Mouse (Mus musculus): Measurements from ENCODE around the gene Serinc1. TPM values are rescaled to one million over a fixed set of nuclear protein-coding genes. Genes with fewer than 3 reads are reported as not detected.

Serinc1 gene
- 200 and 215 TPM in 2 replicates for total RNA-seq (2014; rRNA removed)
- 52.4 and 53.1 TPM in 2 replicates for polyA plus RNA-seq (2012; rRNA removed)

DNA sequence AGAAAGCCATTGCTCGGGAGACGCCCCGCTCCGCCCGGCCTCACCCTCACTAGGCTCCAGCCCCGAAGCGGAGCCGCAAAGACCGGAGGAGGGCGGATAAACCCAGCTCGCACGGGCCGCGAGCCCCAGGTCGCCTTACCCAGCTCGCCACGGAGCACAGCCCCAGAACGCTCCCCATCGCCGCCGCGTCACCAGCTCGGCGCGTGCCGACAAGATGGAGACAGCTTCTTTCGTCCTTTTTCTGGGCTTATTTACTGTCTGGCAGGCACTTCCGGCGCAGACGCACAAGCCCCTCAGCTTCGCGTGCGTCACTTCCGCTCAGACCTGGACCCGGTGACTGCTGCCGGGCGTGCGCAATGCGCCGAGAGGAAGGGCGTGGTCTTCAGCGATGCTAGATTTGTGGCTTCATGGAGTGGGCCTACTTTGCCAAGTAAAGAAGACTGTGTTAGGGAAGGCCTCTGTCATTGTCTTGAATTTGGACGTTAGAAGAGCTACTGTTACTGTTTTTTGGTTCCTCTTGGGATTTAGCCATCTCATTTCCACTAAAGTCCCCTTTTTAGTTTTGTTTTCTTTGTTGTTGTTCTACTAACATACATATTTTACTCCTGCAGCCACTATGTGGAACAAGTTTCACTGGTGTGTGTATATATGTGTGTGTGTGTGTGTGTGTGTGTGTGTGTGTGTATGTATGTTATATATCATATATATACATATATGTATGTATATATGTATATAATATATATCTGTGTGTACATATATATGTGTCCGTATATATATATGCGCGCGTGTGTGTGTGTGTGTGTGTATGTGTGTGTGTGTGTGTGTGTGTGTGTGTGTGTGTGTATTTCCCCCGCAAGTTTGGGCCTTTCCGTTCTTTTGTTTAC, at the start of gene Serinc1:
TSS of gene Serinc1 (minus strand) at position 313 of the 884 bp plus-strand sequence.
- peak within 1 kb of the TSS; percentile 75 for H3K4me3 ChIP-seq (ENCODE audit: insufficient read depth, low read depth, low read length)
- H3K9ac ChIP-seq (ENCODE audit: low read depth, low read length) = peak within 1 kb of the TSS; percentile 88
- TF ChIP-seq POLR2A (IDR thresholded peaks at IDR 0.05; ENCODE audit: extremely low read depth, insufficient read depth, low read length) = peak; percentile 78
- TF ChIP-seq CTCF (IDR thresholded peaks at IDR 0.05; ENCODE audit: low read depth, low read length) = no peak
- peaks cover 2% of the 10 kb centered on the region; the same call in 1 of the 2 replicates for H3K36me3 ChIP-seq (ENCODE audit: control insufficient read depth, insufficient read depth, low read length)
- no peaks in the 10 kb centered on the region; the same call in 1 of the 2 replicates for H3K79me2 ChIP-seq (ENCODE audit: control insufficient read depth, insufficient read depth, low read length)
- H3K4me1 ChIP-seq (ENCODE audit: control insufficient read depth, insufficient read depth, low read length) = peaks cover 6% of the 10 kb centered on the region
- DNase-seq (ENCODE audit: extremely low read depth, low read depth, low spot score) = peak; percentile 86
- peak within 1 kb of the TSS; percentile 53 for H3K27ac ChIP-seq (replicated peaks; ENCODE audit: insufficient read depth, low read depth, low read length)
- WGBS = 12% methylated on average over 49 of the region's 49 CpGs
- no peaks in the 10 kb centered on the region for H3K27me3 ChIP-seq (ENCODE audit: control insufficient read depth, insufficient read depth, low read length)

DNA sequence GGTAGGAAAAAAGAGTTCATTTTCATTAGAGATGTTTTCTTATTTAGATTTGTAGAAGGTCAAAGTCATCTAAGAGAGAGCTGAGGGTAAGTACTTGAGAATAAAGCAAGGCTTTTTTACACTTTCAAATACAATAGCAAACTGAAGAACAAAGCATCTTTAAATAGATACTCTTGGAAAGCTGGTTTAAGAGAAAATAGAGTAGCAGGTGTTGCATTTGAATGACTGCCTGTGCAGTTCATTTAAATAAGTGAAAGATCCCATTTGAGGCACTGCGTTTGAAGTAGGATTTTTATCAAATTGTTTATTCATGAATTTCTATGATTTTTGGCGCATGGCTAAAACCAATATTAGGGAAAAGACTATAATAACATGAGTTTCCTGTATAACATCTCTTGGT, 44.4 kb upstream of the Serinc1 start:
- Histone ChIP-seq H3K36me3 (ENCODE audit: control insufficient read depth, insufficient read depth, low read length) (no peaks in the 10 kb centered on the region), H3K27ac (replicated peaks; ENCODE audit: insufficient read depth, low read depth, low read length) (no peak overlapping the region), H3K4me3 (ENCODE audit: insufficient read depth, low read depth, low read length) (no peak overlapping the region), H3K4me1 (ENCODE audit: control insufficient read depth, insufficient read depth, low read length) (no peaks in the 10 kb centered on the region), H3K79me2 (ENCODE audit: control insufficient read depth, insufficient read depth, low read length) (no peaks in the 10 kb centered on the region), H3K27me3 (ENCODE audit: control insufficient read depth, insufficient read depth, low read length) (no peaks in the 10 kb centered on the region), H3K9ac (ENCODE audit: low read depth, low read length) (no peak overlapping the region)
- 76% methylated on average over 2 of the region's 2 CpGs for WGBS
- TF ChIP-seq CTCF (IDR thresholded peaks at IDR 0.05; ENCODE audit: low read depth, low read length) = no peak
- TF ChIP-seq POLR2A (IDR thresholded peaks at IDR 0.05; ENCODE audit: extremely low read depth, insufficient read depth, low read length) = no peak
- DNase-seq (ENCODE audit: extremely low read depth, low read depth, low spot score) = no peak

DNA sequence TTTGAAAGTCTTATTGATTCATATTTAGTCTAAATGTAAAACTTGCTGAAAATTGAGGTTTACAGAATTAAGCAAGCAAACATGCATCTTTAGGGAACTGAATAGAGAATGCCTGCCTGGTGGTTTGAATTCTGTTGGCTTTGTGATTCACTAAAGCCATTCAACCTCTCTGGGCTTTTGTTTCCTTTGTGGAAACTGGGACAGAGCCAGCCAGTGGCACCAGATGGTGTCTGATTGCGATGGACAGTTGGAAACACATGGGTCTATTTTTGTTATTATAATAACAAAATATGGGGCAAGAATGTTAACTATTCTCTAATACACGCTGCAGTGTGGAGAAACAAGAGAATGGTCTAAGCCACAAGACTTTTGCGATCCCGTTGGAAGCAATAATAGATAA, 39.8 kb upstream of the Serinc1 start:
- Histone ChIP-seq H3K9ac (ENCODE audit: low read depth, low read length) (no peak overlapping the region), H3K36me3 (ENCODE audit: control insufficient read depth, insufficient read depth, low read length) (no peaks in the 10 kb centered on the region), H3K27ac (replicated peaks; ENCODE audit: insufficient read depth, low read depth, low read length) (no peak overlapping the region), H3K27me3 (ENCODE audit: control insufficient read depth, insufficient read depth, low read length) (no peaks in the 10 kb centered on the region), H3K79me2 (ENCODE audit: control insufficient read depth, insufficient read depth, low read length) (no peaks in the 10 kb centered on the region), H3K4me3 (ENCODE audit: insufficient read depth, low read depth, low read length) (no peak overlapping the region), H3K4me1 (ENCODE audit: control insufficient read depth, insufficient read depth, low read length) (no peaks in the 10 kb centered on the region)
- WGBS = 80% methylated on average over 4 of the region's 4 CpGs
- DNase-seq (ENCODE audit: extremely low read depth, low read depth, low spot score) = no peak
- TF ChIP-seq CTCF (IDR thresholded peaks at IDR 0.05; ENCODE audit: low read depth, low read length) = no peak
- no peak for TF ChIP-seq POLR2A (IDR thresholded peaks at IDR 0.05; ENCODE audit: extremely low read depth, insufficient read depth, low read length)

DNA sequence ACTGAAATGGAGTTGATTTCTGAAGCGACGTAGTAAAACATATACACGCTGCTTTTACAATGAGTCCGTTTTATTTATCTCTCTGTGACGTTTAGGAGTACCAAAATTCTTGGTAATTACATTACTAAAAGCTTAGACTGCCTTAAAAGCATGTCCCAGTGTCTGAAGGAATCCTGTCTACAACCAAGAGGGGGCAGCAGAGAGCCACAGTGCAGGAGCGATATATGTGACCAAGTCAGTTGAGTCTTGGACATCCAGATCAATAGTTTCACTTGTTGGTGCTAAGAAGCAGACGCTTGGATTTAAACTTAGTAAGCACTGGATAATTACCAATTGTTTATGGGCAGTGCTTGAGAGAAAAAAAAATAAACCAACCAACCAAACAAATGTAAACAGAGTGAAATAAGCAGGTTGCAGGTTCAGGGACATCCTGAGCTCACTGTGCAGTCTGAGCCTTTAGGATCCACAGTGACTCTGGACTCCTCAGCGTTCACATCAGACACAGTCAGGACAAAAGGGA, 38.9 kb upstream of the Serinc1 start:
- Histone ChIP-seq H3K27me3 (ENCODE audit: control insufficient read depth, insufficient read depth, low read length) (no peaks in the 10 kb centered on the region), H3K4me3 (ENCODE audit: insufficient read depth, low read depth, low read length) (no peak overlapping the region), H3K79me2 (ENCODE audit: control insufficient read depth, insufficient read depth, low read length) (no peaks in the 10 kb centered on the region), H3K4me1 (ENCODE audit: control insufficient read depth, insufficient read depth, low read length) (no peaks in the 10 kb centered on the region), H3K27ac (replicated peaks; ENCODE audit: insufficient read depth, low read depth, low read length) (no peak overlapping the region), H3K36me3 (ENCODE audit: control insufficient read depth, insufficient read depth, low read length) (no peaks in the 10 kb centered on the region), H3K9ac (ENCODE audit: low read depth, low read length) (no peak overlapping the region)
- WGBS = 26% methylated on average over 8 of the region's 8 CpGs
- TF ChIP-seq POLR2A (IDR thresholded peaks at IDR 0.05; ENCODE audit: extremely low read depth, insufficient read depth, low read length) = no peak
- peak; percentile 68; the same call in 1 of the 2 replicates for TF ChIP-seq CTCF (IDR thresholded peaks at IDR 0.05; ENCODE audit: low read depth, low read length)
- DNase-seq (ENCODE audit: extremely low read depth, low read depth, low spot score) = peak; percentile 66

DNA sequence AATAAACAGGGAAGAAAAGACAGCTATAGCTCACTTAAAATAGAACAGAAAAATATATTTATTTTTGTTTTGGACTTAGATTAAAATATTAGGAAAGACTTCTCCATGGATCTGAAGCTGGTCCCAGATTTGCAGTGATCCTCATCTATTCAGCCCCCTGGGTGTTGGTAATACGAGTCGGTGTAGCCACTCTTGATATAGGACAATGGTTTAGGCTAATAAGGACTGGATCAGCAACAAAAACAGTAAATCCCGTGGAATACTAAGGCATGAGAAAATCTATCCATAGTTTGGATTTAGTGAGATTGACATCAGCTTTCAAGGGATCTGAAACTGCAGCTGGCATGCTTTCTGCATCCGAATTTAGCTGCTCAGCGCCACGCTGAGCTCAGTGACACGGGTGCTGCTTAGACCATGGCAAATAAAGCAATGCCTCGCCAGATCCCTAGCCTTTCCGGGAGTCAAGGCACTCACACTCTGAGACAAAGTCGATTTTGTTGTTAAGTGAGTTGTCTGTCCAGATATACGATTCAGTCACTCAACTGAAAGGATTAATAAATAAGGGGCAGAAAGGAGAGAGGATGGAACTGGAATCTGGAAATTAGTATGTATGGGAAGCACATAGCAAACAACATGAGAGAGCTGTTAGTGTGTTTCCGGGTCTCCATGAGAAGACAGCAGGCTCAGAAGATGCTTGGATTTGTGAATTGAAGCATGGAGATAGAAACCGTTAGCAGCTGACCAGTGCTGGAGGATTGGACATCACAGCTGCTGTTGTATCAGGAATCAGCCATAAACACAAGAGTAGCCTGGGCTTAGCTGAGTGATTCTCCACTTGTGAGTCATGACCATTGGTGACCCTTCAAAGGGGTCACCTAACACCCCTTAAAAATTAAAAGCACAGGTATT, 36.9 kb upstream of the Serinc1 start:
- no peak for TF ChIP-seq POLR2A (IDR thresholded peaks at IDR 0.05; ENCODE audit: extremely low read depth, insufficient read depth, low read length)
- Histone ChIP-seq H3K27ac (replicated peaks; ENCODE audit: insufficient read depth, low read depth, low read length) (no peak overlapping the region), H3K9ac (ENCODE audit: low read depth, low read length) (no peak overlapping the region), H3K4me1 (ENCODE audit: control insufficient read depth, insufficient read depth, low read length) (no peaks in the 10 kb centered on the region), H3K36me3 (ENCODE audit: control insufficient read depth, insufficient read depth, low read length) (no peaks in the 10 kb centered on the region), H3K79me2 (ENCODE audit: control insufficient read depth, insufficient read depth, low read length) (no peaks in the 10 kb centered on the region), H3K4me3 (ENCODE audit: insufficient read depth, low read depth, low read length) (no peak overlapping the region), H3K27me3 (ENCODE audit: control insufficient read depth, insufficient read depth, low read length) (no peaks in the 10 kb centered on the region)
- WGBS = 80% methylated on average over 13 of the region's 13 CpGs
- no peak for DNase-seq (ENCODE audit: extremely low read depth, low read depth, low spot score)

Measured in liver, adult 2 months (tissue).